Mouse (Mus musculus): ENCODE data around the gene Afdn.

Gene Afdn

GRCm38 (mm10) chr17:13739981-13740380 is 20.4 kb upstream of the Afdn start:
- DNase-seq: no peak

GRCm38 (mm10) chr17:13740796-13741195 is 19.5 kb upstream of the Afdn start:
- no peak for DNase-seq

GRCm38 (mm10) chr17:13741611-13742010 is 18.7 kb upstream of the Afdn start:
- DNase-seq: no peak

- DNase-seq: no peak
Measured at GRCm38 (mm10) chr17:13742334-13742733, 18.0 kb upstream of the Afdn start.

- no peak for DNase-seq
Measured at GRCm38 (mm10) chr17:13742941-13743708, 17.2 kb upstream of the Afdn start.

GRCm38 (mm10) chr17:13743709-13744079 is 16.6 kb upstream of the Afdn start:
- DNase-seq: no peak

- DNase-seq: peak in 1 of 2 experiments; percentile 38
Measured at GRCm38 (mm10) chr17:13744219-13744618, 16.1 kb upstream of the Afdn start.

- DNase-seq: peak; percentile 89
Measured at GRCm38 (mm10) chr17:13744824-13745223, 15.5 kb upstream of the Afdn start.

- DNase-seq: no peak
Measured at GRCm38 (mm10) chr17:13745373-13745772, 15.0 kb upstream of the Afdn start.

- DNase-seq: no peak
Measured at GRCm38 (mm10) chr17:13746330-13746729, 14.0 kb upstream of the Afdn start.

- no peak for DNase-seq
Measured at GRCm38 (mm10) chr17:13747681-13748080, 12.7 kb upstream of the Afdn start.

GRCm38 (mm10) chr17:13749027-13749426 is 11.3 kb upstream of the Afdn start:
- DNase-seq: no peak

- DNase-seq: no peak
Measured at GRCm38 (mm10) chr17:13753918-13754317, 6.4 kb upstream of the Afdn start.

- DNase-seq: no peak
Measured at GRCm38 (mm10) chr17:13754940-13755339, 5.4 kb upstream of the Afdn start.

- DNase-seq: no peak
Measured at GRCm38 (mm10) chr17:13758586-13758985, 1.8 kb upstream of the Afdn start.

- peak; percentile 68 to 75 for DNase-seq
Measured at GRCm38 (mm10) chr17:13759156-13759852, 1.0 kb upstream of the Afdn start.

GRCm38 (mm10) chr17:13760675-13761178 is 388 bp downstream of the Afdn start:
- DNase-seq: peak in 1 of 2 experiments; percentile 69

GRCm38 (mm10) chr17:13761179-13761913 is 1.0 kb downstream of the Afdn start, which contains the start of gene Tcte2:
Gene Tcte2, minus strand, starts transcription at chr17:13761825.
- DNase-seq: peak; percentile 64 to 72

- DNase-seq: no peak
Measured at GRCm38 (mm10) chr17:13763819-13764218, 3.5 kb downstream of the Afdn start.

- peak; percentile 64 to 74 for DNase-seq
Measured at GRCm38 (mm10) chr17:13764911-13765310, 4.6 kb downstream of the Afdn start.

GRCm38 (mm10) chr17:13768531-13768930 is 8.2 kb downstream of the Afdn start:
- no peak for DNase-seq

- DNase-seq: peak; percentile 45 to 57
Measured at GRCm38 (mm10) chr17:13769256-13769655, 8.9 kb downstream of the Afdn start.

- DNase-seq: no peak
Measured at GRCm38 (mm10) chr17:13777676-13778075, 17.3 kb downstream of the Afdn start.
